Mouse (Mus musculus) stomach, postnatal 0 days (tissue): ENCODE results near the gene Sec22a.

Experiments
- CTCF ChIP-seq: IDR thresholded peaks from 2 replicates; pipeline ENCODE4 v1.5.1; 2016; ENCODE audit warnings: antibody characterized with exemption, low read depth, mild to moderate bottlenecking, moderate library complexity
- EP300 ChIP-seq: optimal IDR thresholded peaks from 2 replicates; pipeline ENCODE3; 2016; ENCODE audit warnings: antibody characterized with exemption

DNA sequence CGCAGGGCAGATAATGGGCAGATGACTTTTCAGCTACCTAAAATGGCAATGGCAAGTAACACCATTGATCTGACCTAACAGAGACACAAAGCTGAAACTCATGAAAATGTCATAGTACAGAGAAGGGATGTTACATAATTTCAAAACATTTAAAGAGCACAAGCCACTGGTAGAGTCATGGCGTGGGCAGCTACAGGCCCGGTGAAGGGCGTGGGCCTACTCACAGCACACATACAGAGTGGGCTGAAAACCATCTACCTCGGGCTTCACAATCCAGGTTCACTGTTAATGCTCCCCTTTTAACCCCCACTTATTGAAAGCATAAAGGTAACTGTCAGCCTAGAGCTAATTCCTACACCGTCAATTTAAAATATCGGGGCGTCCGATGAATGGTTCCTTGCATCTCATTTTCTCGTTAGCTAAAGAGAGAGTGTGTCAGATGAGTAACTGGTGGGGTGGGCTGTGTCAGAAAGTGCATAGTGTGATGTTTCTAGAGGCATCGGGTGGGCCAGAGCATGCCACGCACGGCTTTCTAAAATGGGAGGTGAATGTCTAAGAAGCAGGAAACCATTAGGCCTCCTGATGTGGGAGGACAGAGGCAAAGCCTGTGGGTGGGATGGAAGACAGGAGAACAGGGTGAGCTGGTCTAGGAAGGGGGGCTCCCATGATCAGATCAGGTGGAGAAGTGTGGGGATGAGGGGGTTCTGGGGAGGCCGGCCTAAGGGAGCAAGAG lies 41.8 kb upstream of the Sec22a start:
- TF ChIP-seq CTCF, result no peak
- TF ChIP-seq EP300, result no peak
